Mouse (Mus musculus): ENCODE results near the gene Fam117a.

- TF ChIP-seq POLR2A (IDR thresholded peaks at IDR 0.05; ENCODE audit: extremely low read depth, insufficient read depth, low read length) (peak; percentile 74), CTCF (IDR thresholded peaks at IDR 0.05; ENCODE audit: low read depth, low read length) (no peak)
These were observed at the start of gene Fam117a for GRCm38 (mm10) chr11:95336568-95337128.
